Mouse (Mus musculus): ENCODE results near the gene Rap2b. TPM values are rescaled to one million over a fixed set of nuclear protein-coding genes. Genes with fewer than 3 reads are reported as not detected.

Rap2b gene
- 10 to 100 TPM; 16.6 to 18.6 TPM for total RNA-seq (2023)

DNA sequence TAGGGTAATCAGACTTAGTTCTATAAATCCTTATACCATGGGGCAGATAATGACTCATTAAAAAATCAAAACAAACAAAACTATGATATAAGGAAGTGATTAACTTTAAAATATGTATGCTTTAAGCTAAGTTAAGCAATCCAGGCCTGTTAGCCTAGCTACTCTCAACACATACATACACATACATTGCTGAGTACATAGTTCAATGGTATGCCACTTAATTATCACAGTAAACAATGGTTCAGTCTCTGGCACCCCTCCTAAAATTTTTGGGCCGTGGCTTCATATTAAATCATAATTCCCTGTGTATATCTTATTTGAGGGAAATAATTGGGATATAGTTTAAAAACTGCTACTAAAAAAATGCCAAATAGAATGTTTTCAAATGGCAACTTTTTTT, at the start of gene Rap2b:
TSS of gene Rap2b (plus strand) at position 301 of the 400 bp plus-strand sequence.

DNA sequence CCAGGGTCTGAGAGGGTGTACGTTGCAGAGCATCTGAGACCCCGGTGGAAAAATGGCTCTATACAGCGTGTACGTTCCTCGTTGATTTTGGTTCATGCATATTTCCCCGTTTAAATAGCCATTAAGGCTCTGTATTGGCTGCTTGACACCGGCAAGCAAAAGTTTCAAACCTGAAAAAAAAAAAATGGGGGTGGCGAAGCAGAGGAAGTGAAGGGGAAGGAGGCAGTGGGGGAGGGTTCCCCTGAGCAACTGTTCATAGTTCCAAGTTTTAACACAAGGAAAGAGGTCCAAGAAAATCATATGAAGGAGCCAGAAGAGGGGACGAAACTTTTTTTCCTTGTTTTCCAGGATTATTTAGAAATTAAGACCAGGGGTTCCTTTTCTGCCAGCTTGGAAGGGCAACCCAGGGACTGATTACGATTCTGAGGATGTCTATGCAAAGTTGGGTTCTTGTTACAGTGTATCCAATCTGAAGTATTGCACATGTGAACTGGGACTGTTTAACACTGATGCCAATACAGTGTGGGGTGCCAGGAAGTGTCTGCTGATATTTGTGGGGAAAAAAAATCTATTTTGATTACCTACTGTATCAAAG, 4.4 kb downstream of the Rap2b start, which contains the start of gene B430305J03Rik:
TSS of gene B430305J03Rik (minus strand) at position 173 of the 595 bp plus-strand sequence.

Other genes with a start within 250 kb of the Rap2b start
- gene B430305J03Rik, start 4.3 kb downstream of the Rap2b start, total RNA-seq (2023) = under 1 TPM; 0.53 to 0.70 TPM